Mouse (Mus musculus) ES-E14 (cell line): ENCODE measurements around the gene Hist1h3e. TPM values are rescaled to one million over a fixed set of nuclear protein-coding genes. Genes with fewer than 3 reads are reported as not detected.
A peak's percentile ranks its signal among the peaks of the same experiment; 100 is the strongest.
"Not testable (repeated sequence)": the region's sequence is repeated elsewhere in the genome, so short reads cannot be mapped to it uniquely, and the experiment has no call there.

Experiments
- DNase-seq: peaks from one replicate; pipeline ENCODE4 v3.0.0-alpha.2; 2013; ENCODE audit warnings: low read depth, low spot score
- H3K27ac ChIP-seq: 2 replicates; pipeline ENCODE4 v1.5.1; 2012; ENCODE audit warnings: low read depth, mild to moderate bottlenecking, low read length, moderate library complexity, mixed read lengths; ENCODE audit not compliant: poor library complexity, insufficient read depth, severe bottlenecking
- H3K36me3 ChIP-seq: 2 replicates; pipeline ENCODE4 v1.6.1; 2012; ENCODE audit warnings: mild to moderate bottlenecking, low read length, moderate library complexity, mixed read lengths; ENCODE audit not compliant: control insufficient read depth, poor library complexity, insufficient read depth, severe bottlenecking
- H3K4me1 ChIP-seq, 2 experiments: fragments of 150-350 bp in 1 of 2; sonication (generic) in 1 of 2; 2 replicates each; pipeline ENCODE4 v1.6.1; 2012; ENCODE audit warnings: low read length in 2 of 2, mild to moderate bottlenecking in 1 of 2, mixed read lengths in 1 of 2; ENCODE audit not compliant: control insufficient read depth in 2 of 2, insufficient read depth in 2 of 2, poor library complexity in 1 of 2
- H3K4me3 ChIP-seq, 2 experiments: fragments of 150-350 bp in 1 of 2; sonication (generic) in 1 of 2; 2 replicates each; pipeline ENCODE4 v1.5.1; 2012; ENCODE audit warnings: low read length in 2 of 2, low read depth in 1 of 2, mild to moderate bottlenecking in 1 of 2, mixed read lengths in 1 of 2; ENCODE audit not compliant: insufficient read depth in 1 of 2, poor library complexity in 1 of 2, severe bottlenecking in 1 of 2
- H3K9ac ChIP-seq: 2 replicates; pipeline ENCODE4 v1.6.1; 2012; ENCODE audit warnings: low read depth, mild to moderate bottlenecking, low read length, mixed read lengths; ENCODE audit not compliant: poor library complexity, insufficient read depth, severe bottlenecking
- H3K9me3 ChIP-seq: fragments of 150-350 bp; sonication (generic); 2 replicates; pipeline ENCODE4 v1.6.1; 2012; ENCODE audit warnings: low read depth, mild to moderate bottlenecking, low read length; ENCODE audit not compliant: control insufficient read depth, insufficient read depth
- CHD2 ChIP-seq: IDR thresholded peaks from 2 replicates; pipeline ENCODE4 v1.6.1; 2014; ENCODE audit warnings: mild to moderate bottlenecking, low read depth, low read length, inconsistent platforms
- HCFC1 ChIP-seq: IDR thresholded peaks from 2 replicates; pipeline ENCODE4 v1.6.1; 2012; ENCODE audit warnings: low read length, inconsistent platforms, borderline replicate concordance; ENCODE audit not compliant: insufficient read depth
- MAFK ChIP-seq: IDR thresholded peaks from 2 replicates; pipeline ENCODE4 v1.6.1; 2014; ENCODE audit warnings: mild to moderate bottlenecking, low read depth, low read length, inconsistent platforms; ENCODE audit not compliant: insufficient read depth
- ZC3H11A ChIP-seq: IDR thresholded peaks from 2 replicates; pipeline ENCODE4 v1.6.1; 2012; ENCODE audit warnings: low read depth, mild to moderate bottlenecking, inconsistent platforms, low read length, borderline replicate concordance
- ZNF384 ChIP-seq: IDR thresholded peaks from 2 replicates; pipeline ENCODE4 v1.6.1; 2012; ENCODE audit warnings: low read depth, low read length, inconsistent platforms
- in situ Hi-C, 2 experiments: fragments of 600-800 bp; cut with MboI; formaldehyde crosslinking; loops; one replicate each; pipeline ENCODE4 v1.15.1; 2025; ENCODE audit warnings: low sequenced_read_pairs in 2 of 2, inconsistent platforms in 1 of 2; ENCODE audit not compliant: unreplicated experiment in 2 of 2
- total RNA-seq: library from RNA; depleted of rRNA; stranded (reverse); fragments of 300-350 nt; gene quantifications from 2 replicates; pipeline ENCODE4 v1.2.3, GENCODE M21; 2012

The Hist1h3e gene
- total RNA-seq, 1 experiment: 864 TPM

DNA sequence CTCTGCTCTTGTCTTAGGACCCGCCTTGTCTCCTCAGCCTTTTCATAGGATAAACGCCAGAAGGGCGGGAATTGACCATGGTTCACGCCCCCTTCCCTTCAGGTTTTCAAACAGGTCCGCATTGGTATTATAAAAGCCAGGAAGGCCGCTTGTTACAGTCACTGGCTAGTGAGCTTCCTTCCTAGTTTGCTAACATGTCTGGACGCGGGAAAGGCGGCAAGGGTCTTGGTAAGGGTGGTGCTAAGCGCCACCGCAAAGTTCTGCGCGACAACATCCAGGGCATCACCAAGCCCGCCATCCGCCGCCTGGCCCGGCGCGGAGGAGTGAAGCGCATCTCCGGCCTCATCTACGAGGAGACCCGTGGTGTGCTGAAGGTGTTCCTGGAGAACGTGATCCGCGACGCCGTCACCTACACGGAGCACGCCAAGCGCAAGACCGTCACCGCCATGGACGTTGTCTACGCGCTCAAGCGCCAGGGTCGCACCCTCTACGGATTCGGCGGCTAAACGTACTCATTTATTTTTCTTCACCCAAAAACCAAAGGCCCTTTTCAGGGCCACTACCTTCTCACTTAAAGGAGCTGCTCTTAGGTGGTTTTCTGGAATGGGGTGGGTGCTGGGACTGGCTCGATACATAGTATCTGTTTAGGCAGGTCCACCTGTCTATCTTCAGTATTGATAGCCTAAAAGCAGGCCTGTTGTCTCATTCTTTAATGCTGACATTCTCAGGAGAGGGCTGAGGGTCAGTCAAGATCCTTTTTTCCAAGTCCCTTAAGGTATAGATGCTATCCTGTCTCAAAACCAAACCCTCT is 19.4 kb upstream of the Hist1h3e start, which contains the start of gene Hist1h4d:
Hist1h4d (plus strand) TSS at position 191 of the 811 bp plus-strand sequence.
- DNase-seq: peak; percentile 98
- TF ChIP-seq HCFC1: 0 out of 2 replicates have a peak, but pooled peaks have one; percentile 63
- TF ChIP-seq ZNF384: no peak
- TF ChIP-seq ZC3H11A: no peak
- Histone ChIP-seq H3K4me3 (peak within 1 kb of the TSS; percentile 43 to 76), H3K36me3 (no peaks in the 10 kb centered on the region), H3K4me1 (peaks cover 0 to 6% of the 10 kb centered on the region in 2 experiments; a peak in 2 of 4 replicates), H3K9ac (peak within 1 kb of the TSS; percentile 74), H3K27ac (peak within 1 kb of the TSS; percentile 86), H3K9me3 (no peaks in the 10 kb centered on the region)
- in situ Hi-C loops: no loop called here

GRCm38 (mm10) chr13:23577835-23578234 is 15.7 kb upstream of the Hist1h3e start:
- DNase-seq: no peak
- in situ Hi-C loops: no loop called here
- no peak overlapping the region for H3K4me3 ChIP-seq
- H3K27ac ChIP-seq: no peak overlapping the region
- no peaks in the 10 kb centered on the region; a peak in 1 of 4 replicates for H3K4me1 ChIP-seq
- no peaks in the 10 kb centered on the region for H3K36me3 ChIP-seq
- TF ChIP-seq ZNF384 (no peak), HCFC1 (no peak), CHD2 (no peak), ZC3H11A (no peak), MAFK (no peak)
- no peak overlapping the region for H3K9ac ChIP-seq
- H3K9me3 ChIP-seq: no peaks in the 10 kb centered on the region

DNA sequence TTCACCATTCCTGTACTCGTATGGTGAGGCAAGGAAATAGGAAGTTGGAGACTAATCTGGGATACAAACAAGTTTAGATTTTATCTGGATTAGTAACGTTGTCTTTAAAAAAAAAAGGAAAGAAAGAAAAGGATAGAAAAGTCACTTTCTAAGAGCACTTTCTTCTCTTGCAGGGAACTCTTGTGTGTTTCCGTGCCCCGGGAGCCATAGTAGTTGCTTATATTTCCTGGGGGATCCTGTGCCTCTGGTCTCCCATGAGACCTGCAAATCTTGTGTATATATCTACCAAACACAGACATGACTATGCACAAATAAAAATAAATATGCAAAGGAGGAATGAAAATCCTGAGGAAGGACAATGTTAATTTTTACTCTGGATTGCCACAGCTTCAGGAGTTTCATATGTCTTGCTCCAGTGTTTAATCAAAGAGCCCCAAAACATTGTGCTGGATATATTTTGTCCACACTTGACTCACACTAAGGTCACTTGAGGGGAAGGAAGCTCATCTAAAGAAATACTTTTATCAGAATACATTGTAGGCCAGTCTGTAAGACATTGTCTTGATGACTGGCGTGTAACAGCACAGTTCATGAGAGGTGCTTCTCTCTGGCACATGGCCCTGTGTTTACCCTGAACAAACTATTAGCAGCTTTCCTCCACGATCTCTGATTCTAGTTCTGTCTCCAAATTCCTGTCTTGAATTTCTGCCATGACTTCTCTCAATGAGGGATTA is 14.9 kb upstream of the Hist1h3e start:
- Histone ChIP-seq H3K27ac (peak overlapping the region; percentile 80; the same call in 1 of the 2 replicates), H3K9me3 (no peaks in the 10 kb centered on the region), H3K9ac (peak overlapping the region; percentile 83; the same call in 1 of the 2 replicates), H3K4me3 (peak overlapping the region; percentile 70 to 74), H3K4me1 (no peaks in the 10 kb centered on the region), H3K36me3 (no peaks in the 10 kb centered on the region)
- in situ Hi-C loops: no loop called here
- TF ChIP-seq HCFC1: no peak
- TF ChIP-seq MAFK: no peak
- no peak for TF ChIP-seq ZNF384
- TF ChIP-seq ZC3H11A: no peak
- no peak for TF ChIP-seq CHD2
- DNase-seq: no peak

DNA sequence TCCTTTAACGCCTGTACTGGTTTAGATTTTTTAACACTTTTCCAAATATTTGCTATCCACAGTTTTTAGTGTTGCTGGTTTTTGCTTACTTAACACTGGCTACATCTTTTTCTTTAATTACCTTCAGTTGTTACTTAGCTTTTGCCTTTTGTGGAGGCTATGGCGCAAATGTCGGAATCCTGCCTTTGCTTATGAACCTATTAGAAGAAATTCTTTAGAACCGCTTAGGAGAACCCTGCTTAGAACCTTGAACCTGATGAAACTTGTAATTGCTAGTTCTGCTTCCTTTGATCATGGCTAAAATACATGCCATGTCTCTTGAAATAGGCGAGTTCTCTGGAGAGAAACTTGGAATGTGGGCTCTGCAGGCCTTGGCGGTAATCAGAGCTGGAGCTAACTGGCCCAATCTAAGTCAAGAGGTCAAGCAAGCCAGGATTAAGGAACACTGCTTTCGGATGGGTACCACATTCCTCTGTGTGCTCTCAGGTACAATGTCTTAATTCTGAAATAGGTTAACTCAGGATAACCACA is 14.2 kb upstream of the Hist1h3e start:
- no peaks in the 10 kb centered on the region for H3K9me3 ChIP-seq
- in situ Hi-C loops: no loop called here
- TF ChIP-seq CHD2 (no peak), ZC3H11A (no peak), MAFK (no peak), HCFC1 (no peak), ZNF384 (no peak)
- peak overlapping the region; percentile 83; the same call in 1 of the 2 replicates for H3K9ac ChIP-seq
- H3K27ac ChIP-seq: peak overlapping the region; percentile 80; the same call in 1 of the 2 replicates
- peak overlapping the region; percentile 70 to 74 for H3K4me3 ChIP-seq
- H3K36me3 ChIP-seq: no peaks in the 10 kb centered on the region
- H3K4me1 ChIP-seq: no peaks in the 10 kb centered on the region
- DNase-seq: no peak

DNA sequence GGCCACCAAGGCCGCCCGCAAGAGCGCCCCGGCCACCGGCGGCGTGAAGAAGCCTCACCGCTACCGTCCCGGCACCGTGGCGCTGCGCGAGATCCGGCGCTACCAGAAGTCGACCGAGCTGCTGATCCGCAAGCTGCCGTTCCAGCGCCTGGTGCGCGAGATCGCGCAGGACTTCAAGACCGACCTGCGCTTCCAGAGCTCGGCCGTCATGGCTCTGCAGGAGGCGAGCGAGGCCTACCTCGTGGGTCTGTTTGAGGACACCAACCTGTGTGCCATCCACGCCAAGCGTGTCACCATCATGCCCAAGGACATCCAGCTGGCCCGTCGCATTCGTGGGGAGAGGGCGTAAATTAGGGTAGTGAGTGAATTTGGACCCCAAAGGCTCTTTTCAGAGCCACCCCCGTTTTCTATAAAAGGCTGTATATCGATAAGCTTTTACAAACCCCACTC is 13.7 kb upstream of the Hist1h3e start:
- DNase-seq, H3K4me1 ChIP-seq, H3K36me3 ChIP-seq, in situ Hi-C loops, H3K9me3 ChIP-seq: not testable (repeated sequence)
- H3K9ac ChIP-seq: peak overlapping the region; percentile 81
- H3K4me3 ChIP-seq: peak overlapping the region; percentile 70 to 74
- H3K27ac ChIP-seq: peak overlapping the region; percentile 80
